Mouse (Mus musculus): ENCODE results near the gene Pcnp. TPM values are rescaled to one million over a fixed set of nuclear protein-coding genes. Genes with fewer than 3 reads are reported as not detected.
A peak's percentile ranks its signal among the peaks of the same experiment; 100 is the strongest.

Gene Pcnp
- polyA plus RNA-seq, 1 experiment = 179 TPM

GRCm38 (mm10) chr16:56008862-56009261, 20.7 kb downstream of the Pcnp start:
- no peak for TF ChIP-seq POLR2A (IDR thresholded peaks at IDR 0.05; ENCODE audit: low read depth, low read length)
- no peak for TF ChIP-seq CTCF (IDR thresholded peaks at IDR 0.05; ENCODE audit: borderline replicate concordance, insufficient read depth, low read length)
- Histone ChIP-seq H3K4me3 (ENCODE audit: insufficient read depth, low read length) (no peak overlapping the region), H3K4me1 (ENCODE audit: control insufficient read depth, insufficient read depth, low read length) (no peaks in the 10 kb centered on the region), H3K27ac (ENCODE audit: insufficient read depth, low read length) (no peak overlapping the region)

GRCm38 (mm10) chr16:56006798-56007197, 22.7 kb downstream of the Pcnp start:
- no peak overlapping the region for H3K4me3 ChIP-seq (ENCODE audit: insufficient read depth, low read length)
- no peaks in the 10 kb centered on the region for H3K4me1 ChIP-seq (ENCODE audit: control insufficient read depth, insufficient read depth, low read length)
- H3K27ac ChIP-seq (ENCODE audit: insufficient read depth, low read length) = no peak overlapping the region
- TF ChIP-seq CTCF (IDR thresholded peaks at IDR 0.05; ENCODE audit: borderline replicate concordance, insufficient read depth, low read length) (no peak), POLR2A (IDR thresholded peaks at IDR 0.05; ENCODE audit: low read depth, low read length) (no peak)

- Histone ChIP-seq H3K4me3 (ENCODE audit: insufficient read depth, low read length) (no peak overlapping the region), H3K4me1 (ENCODE audit: control insufficient read depth, insufficient read depth, low read length) (no peaks in the 10 kb centered on the region), H3K27ac (ENCODE audit: insufficient read depth, low read length) (no peak overlapping the region)
- TF ChIP-seq POLR2A (IDR thresholded peaks at IDR 0.05; ENCODE audit: low read depth, low read length) (no peak), CTCF (IDR thresholded peaks at IDR 0.05; ENCODE audit: borderline replicate concordance, insufficient read depth, low read length) (no peak)
Observed at GRCm38 (mm10) chr16:55994235-55994634, 35.3 kb downstream of the Pcnp start.

- Histone ChIP-seq H3K27ac (ENCODE audit: insufficient read depth, low read length) (no peak overlapping the region), H3K4me1 (ENCODE audit: control insufficient read depth, insufficient read depth, low read length) (no peaks in the 10 kb centered on the region), H3K4me3 (ENCODE audit: insufficient read depth, low read length) (no peak overlapping the region)
- TF ChIP-seq POLR2A (IDR thresholded peaks at IDR 0.05; ENCODE audit: low read depth, low read length) (no peak), CTCF (IDR thresholded peaks at IDR 0.05; ENCODE audit: borderline replicate concordance, insufficient read depth, low read length) (no peak)
Observed at GRCm38 (mm10) chr16:55990311-55990710, 39.2 kb downstream of the Pcnp start.

- TF ChIP-seq CTCF (IDR thresholded peaks at IDR 0.05; ENCODE audit: borderline replicate concordance, insufficient read depth, low read length) (no peak), POLR2A (IDR thresholded peaks at IDR 0.05; ENCODE audit: low read depth, low read length) (no peak)
- Histone ChIP-seq H3K27ac (ENCODE audit: insufficient read depth, low read length) (no peak overlapping the region), H3K4me3 (ENCODE audit: insufficient read depth, low read length) (no peak overlapping the region), H3K4me1 (ENCODE audit: control insufficient read depth, insufficient read depth, low read length) (no peaks in the 10 kb centered on the region)
Observed at GRCm38 (mm10) chr16:55986001-55986400, 43.5 kb downstream of the Pcnp start.

- TF ChIP-seq CTCF (IDR thresholded peaks at IDR 0.05; ENCODE audit: borderline replicate concordance, insufficient read depth, low read length) = no peak
- TF ChIP-seq POLR2A (IDR thresholded peaks at IDR 0.05; ENCODE audit: low read depth, low read length) = no peak
- peak overlapping the region; percentile 82 for H3K4me3 ChIP-seq (ENCODE audit: insufficient read depth, low read length)
- peak overlapping the region; percentile 11; the same call in 1 of the 2 replicates for H3K27ac ChIP-seq (ENCODE audit: insufficient read depth, low read length)
- H3K4me1 ChIP-seq (ENCODE audit: control insufficient read depth, insufficient read depth, low read length) = peaks cover 14% of the 10 kb centered on the region
Observed at GRCm38 (mm10) chr16:55974903-55975285, 54.6 kb downstream of the Pcnp start.

- H3K4me1 ChIP-seq (ENCODE audit: control insufficient read depth, insufficient read depth, low read length) = peaks cover 14% of the 10 kb centered on the region
- H3K4me3 ChIP-seq (ENCODE audit: insufficient read depth, low read length) = peak overlapping the region; percentile 82
- H3K27ac ChIP-seq (ENCODE audit: insufficient read depth, low read length) = peak overlapping the region; percentile 43
- peak; percentile 71 for TF ChIP-seq POLR2A (IDR thresholded peaks at IDR 0.05; ENCODE audit: low read depth, low read length)
- TF ChIP-seq CTCF (IDR thresholded peaks at IDR 0.05; ENCODE audit: borderline replicate concordance, insufficient read depth, low read length) = no peak
Observed at GRCm38 (mm10) chr16:55974256-55974902, 55.2 kb downstream of the Pcnp start.

- Histone ChIP-seq H3K4me1 (ENCODE audit: control insufficient read depth, insufficient read depth, low read length) (peaks cover 14% of the 10 kb centered on the region), H3K4me3 (ENCODE audit: insufficient read depth, low read length) (peak within 1 kb of the TSS; percentile 82), H3K27ac (ENCODE audit: insufficient read depth, low read length) (peak within 1 kb of the TSS; percentile 52)
- TF ChIP-seq POLR2A (IDR thresholded peaks at IDR 0.05; ENCODE audit: low read depth, low read length) (peak; percentile 65), CTCF (IDR thresholded peaks at IDR 0.05; ENCODE audit: borderline replicate concordance, insufficient read depth, low read length) (no peak)
Observed at GRCm38 (mm10) chr16:55973431-55974255, 55.9 kb downstream of the Pcnp start, which contains the start of gene Zbtb11. Gene Zbtb11 (plus strand): TSS chr16:55973883.

GRCm38 (mm10) chr16:55972626-55973201, 56.8 kb downstream of the Pcnp start:
- peak overlapping the region; percentile 52; the same call in 1 of the 2 replicates for H3K27ac ChIP-seq (ENCODE audit: insufficient read depth, low read length)
- TF ChIP-seq CTCF (IDR thresholded peaks at IDR 0.05; ENCODE audit: borderline replicate concordance, insufficient read depth, low read length) (no peak), POLR2A (IDR thresholded peaks at IDR 0.05; ENCODE audit: low read depth, low read length) (no peak)
- H3K4me3 ChIP-seq (ENCODE audit: insufficient read depth, low read length) = peak overlapping the region; percentile 45; the same call in 1 of the 2 replicates
- peaks cover 14% of the 10 kb centered on the region for H3K4me1 ChIP-seq (ENCODE audit: control insufficient read depth, insufficient read depth, low read length)

Data from embryonic fibroblast, embryonic 13.5 days (primary cell).